Mouse (Mus musculus): ENCODE measurements around the gene Gm17467. TPM values are rescaled to one million over a fixed set of nuclear protein-coding genes. Genes with fewer than 3 reads are reported as not detected.

Gm17467 gene
- not detected for polyA plus RNA-seq (2017; shearing (Covaris generic))

DNA sequence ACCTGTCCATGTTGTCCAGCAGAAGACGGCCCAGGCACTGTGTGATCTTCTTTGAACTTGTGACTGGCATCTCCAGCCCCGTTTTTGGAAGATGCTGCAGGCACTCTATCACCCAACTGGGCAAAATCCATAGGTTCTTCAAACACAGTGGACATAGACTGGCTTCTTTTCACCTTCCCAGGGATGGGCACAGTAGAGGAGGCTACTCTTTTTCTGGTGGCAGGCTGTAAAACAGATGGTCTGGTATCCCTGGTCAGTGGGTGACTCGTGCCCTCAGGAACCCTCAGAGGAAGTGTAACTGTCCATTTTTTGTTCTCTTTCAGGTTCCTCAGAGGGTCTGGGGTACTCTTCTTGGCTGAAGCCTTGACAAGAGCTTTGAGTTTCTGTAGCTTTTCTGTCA lies at the start of gene Gm17467:
Gm17467 (minus strand) TSS at position 101 of the 400 bp plus-strand sequence.

Other genes starting within 250 kb of the Gm17467 start
- gene Cldn34c2, start 123.1 kb downstream of the Gm17467 start, polyA plus RNA-seq (2017; shearing (Covaris generic)), result not detected
- gene Cldn34c3, start 88.9 kb upstream of the Gm17467 start, polyA plus RNA-seq (2017; shearing (Covaris generic)), result not detected

Measured in inflammation-experienced regulatory T-cells (primary cell).